Mouse (Mus musculus): Measurements from ENCODE around the gene Otud7b. TPM values are rescaled to one million over a fixed set of nuclear protein-coding genes. Genes with fewer than 3 reads are reported as not detected.

Otud7b gene
- polyA plus RNA-seq, 1 experiment from 2014 or later = 9.7 TPM

GRCm38 (mm10) chr3:96160803-96161516 lies 56.6 kb downstream of the Otud7b start:
- peak; percentile 77 for ATAC-seq (ENCODE audit: insufficient number of reproducible peaks, low FRiP score, low TSS enrichment, low read depth)
- H3K9me3 ChIP-seq (ENCODE audit: control insufficient read depth, low read length) = no peaks in the 10 kb centered on the region
- WGBS = 1% methylated on average over 12 of the region's 12 CpGs
- peak; percentile 76 for DNase-seq (ENCODE audit: low spot score)
- H3K27me3 ChIP-seq (ENCODE audit: control insufficient read depth, insufficient read depth, low read length) = no peaks in the 10 kb centered on the region
- peaks cover 12% of the 10 kb centered on the region; the same call in 1 of the 2 replicates for H3K4me1 ChIP-seq (ENCODE audit: control insufficient read depth, insufficient read depth, low read length)
- peak overlapping the region; percentile 72 for H3K27ac ChIP-seq (replicated peaks; ENCODE audit: low read depth, low read length)
- H3K4me2 ChIP-seq (ENCODE audit: low read depth, severe bottlenecking) = peak overlapping the region; percentile 73
- H3K36me3 ChIP-seq (ENCODE audit: control insufficient read depth, insufficient read depth, low read length) = 0 out of 2 replicates have a peak, but pooled peaks cover 2% of the 10 kb centered on the region
- H3K9ac ChIP-seq (ENCODE audit: low read length) = peak overlapping the region; percentile 2; the same call in 1 of the 2 replicates
- H3K4me3 ChIP-seq (ENCODE audit: low read depth, low read length) = peak overlapping the region; percentile 42

- DNase-seq (ENCODE audit: low spot score) (peak; percentile 36), ATAC-seq (ENCODE audit: insufficient number of reproducible peaks, low FRiP score, low TSS enrichment, low read depth) (no peak; the same call in 1 of the 2 replicates)
- H3K4me1 ChIP-seq (ENCODE audit: control insufficient read depth, insufficient read depth, low read length) = peaks cover 12% of the 10 kb centered on the region; the same call in 1 of the 2 replicates
- no peaks in the 10 kb centered on the region for H3K9me3 ChIP-seq (ENCODE audit: control insufficient read depth, low read length)
- H3K4me3 ChIP-seq (ENCODE audit: low read depth, low read length) = peak within 1 kb of the TSS; percentile 42
- peak within 1 kb of the TSS; percentile 73 for H3K4me2 ChIP-seq (ENCODE audit: low read depth, severe bottlenecking)
- 0 out of 2 replicates have a peak, but pooled peaks cover 2% of the 10 kb centered on the region for H3K36me3 ChIP-seq (ENCODE audit: control insufficient read depth, insufficient read depth, low read length)
- H3K27me3 ChIP-seq (ENCODE audit: control insufficient read depth, insufficient read depth, low read length) = no peaks in the 10 kb centered on the region
- H3K9ac ChIP-seq (ENCODE audit: low read length) = peak within 1 kb of the TSS; percentile 65
- H3K27ac ChIP-seq (replicated peaks; ENCODE audit: low read depth, low read length) = peak within 1 kb of the TSS; percentile 72
- 8% methylated on average over 14 of the region's 16 CpGs for WGBS
Measured at GRCm38 (mm10) chr3:96161869-96162840, 57.8 kb downstream of the Otud7b start, which contains the start of gene Mtmr11. Mtmr11 (plus strand) TSS chr3:96162004.

GRCm38 (mm10) chr3:96163040-96163439 lies 58.7 kb downstream of the Otud7b start:
- Histone ChIP-seq H3K27me3 (ENCODE audit: control insufficient read depth, insufficient read depth, low read length) (no peaks in the 10 kb centered on the region), H3K4me2 (ENCODE audit: low read depth, severe bottlenecking) (no peak overlapping the region), H3K9me3 (ENCODE audit: control insufficient read depth, low read length) (no peaks in the 10 kb centered on the region), H3K4me3 (ENCODE audit: low read depth, low read length) (no peak overlapping the region; the same call in 1 of the 2 replicates), H3K9ac (ENCODE audit: low read length) (no peak overlapping the region), H3K4me1 (ENCODE audit: control insufficient read depth, insufficient read depth, low read length) (peaks cover 12% of the 10 kb centered on the region; the same call in 1 of the 2 replicates), H3K36me3 (ENCODE audit: control insufficient read depth, insufficient read depth, low read length) (0 out of 2 replicates have a peak, but pooled peaks cover 2% of the 10 kb centered on the region), H3K27ac (replicated peaks; ENCODE audit: low read depth, low read length) (no peak overlapping the region)
- DNase-seq (ENCODE audit: low spot score) (no peak), ATAC-seq (ENCODE audit: insufficient number of reproducible peaks, low FRiP score, low TSS enrichment, low read depth) (no peak)
- 89% methylated on average over 6 of the region's 6 CpGs for WGBS

- Histone ChIP-seq H3K4me3 (ENCODE audit: low read depth, low read length) (no peak overlapping the region), H3K27me3 (ENCODE audit: control insufficient read depth, insufficient read depth, low read length) (no peaks in the 10 kb centered on the region), H3K4me1 (ENCODE audit: control insufficient read depth, insufficient read depth, low read length) (peaks cover 7% of the 10 kb centered on the region; the same call in 1 of the 2 replicates), H3K9ac (ENCODE audit: low read length) (no peak overlapping the region), H3K36me3 (ENCODE audit: control insufficient read depth, insufficient read depth, low read length) (peaks cover 6% of the 10 kb centered on the region; the same call in 1 of the 2 replicates), H3K27ac (replicated peaks; ENCODE audit: low read depth, low read length) (no peak overlapping the region), H3K4me2 (ENCODE audit: low read depth, severe bottlenecking) (no peak overlapping the region), H3K9me3 (ENCODE audit: control insufficient read depth, low read length) (no peaks in the 10 kb centered on the region)
- ATAC-seq (ENCODE audit: insufficient number of reproducible peaks, low FRiP score, low TSS enrichment, low read depth) (no peak), DNase-seq (ENCODE audit: low spot score) (no peak)
- 84% methylated on average over 12 of the region's 12 CpGs for WGBS
Measured at GRCm38 (mm10) chr3:96168466-96169158, 64.3 kb downstream of the Otud7b start.

GRCm38 (mm10) chr3:96170276-96170675 lies 65.9 kb downstream of the Otud7b start:
- peaks cover 7% of the 10 kb centered on the region; the same call in 1 of the 2 replicates for H3K4me1 ChIP-seq (ENCODE audit: control insufficient read depth, insufficient read depth, low read length)
- no peak for ATAC-seq (ENCODE audit: insufficient number of reproducible peaks, low FRiP score, low TSS enrichment, low read depth)
- H3K4me2 ChIP-seq (ENCODE audit: low read depth, severe bottlenecking) = no peak overlapping the region
- no peak overlapping the region for H3K4me3 ChIP-seq (ENCODE audit: low read depth, low read length)
- peaks cover 12% of the 10 kb centered on the region for H3K36me3 ChIP-seq (ENCODE audit: control insufficient read depth, insufficient read depth, low read length)
- H3K27me3 ChIP-seq (ENCODE audit: control insufficient read depth, insufficient read depth, low read length) = no peaks in the 10 kb centered on the region
- H3K9me3 ChIP-seq (ENCODE audit: control insufficient read depth, low read length) = no peaks in the 10 kb centered on the region
- DNase-seq (ENCODE audit: low spot score) = no peak
- no peak overlapping the region; the same call in 1 of the 2 replicates for H3K9ac ChIP-seq (ENCODE audit: low read length)
- 87% methylated on average over 4 of the region's 4 CpGs for WGBS
- H3K27ac ChIP-seq (replicated peaks; ENCODE audit: low read depth, low read length) = no peak overlapping the region

- WGBS = 72% methylated on average over 10 of the region's 10 CpGs
- Histone ChIP-seq H3K4me1 (ENCODE audit: control insufficient read depth, insufficient read depth, low read length) (peaks cover 7% of the 10 kb centered on the region; the same call in 1 of the 2 replicates), H3K4me2 (ENCODE audit: low read depth, severe bottlenecking) (peak overlapping the region; percentile 54), H3K27ac (replicated peaks; ENCODE audit: low read depth, low read length) (no peak overlapping the region), H3K4me3 (ENCODE audit: low read depth, low read length) (no peak overlapping the region), H3K9ac (ENCODE audit: low read length) (no peak overlapping the region), H3K27me3 (ENCODE audit: control insufficient read depth, insufficient read depth, low read length) (no peaks in the 10 kb centered on the region), H3K36me3 (ENCODE audit: control insufficient read depth, insufficient read depth, low read length) (peaks cover 12% of the 10 kb centered on the region), H3K9me3 (ENCODE audit: control insufficient read depth, low read length) (no peaks in the 10 kb centered on the region)
- no peak for ATAC-seq (ENCODE audit: insufficient number of reproducible peaks, low FRiP score, low TSS enrichment, low read depth)
- no peak for DNase-seq (ENCODE audit: low spot score)
Measured at GRCm38 (mm10) chr3:96170976-96171545, 66.7 kb downstream of the Otud7b start.

GRCm38 (mm10) chr3:96171583-96172196 lies 67.4 kb downstream of the Otud7b start:
- Histone ChIP-seq H3K27ac (replicated peaks; ENCODE audit: low read depth, low read length) (peak overlapping the region; percentile 95), H3K36me3 (ENCODE audit: control insufficient read depth, insufficient read depth, low read length) (peaks cover 19% of the 10 kb centered on the region), H3K9me3 (ENCODE audit: control insufficient read depth, low read length) (no peaks in the 10 kb centered on the region), H3K4me2 (ENCODE audit: low read depth, severe bottlenecking) (peak overlapping the region; percentile 54), H3K4me3 (ENCODE audit: low read depth, low read length) (peak overlapping the region; percentile 80), H3K27me3 (ENCODE audit: control insufficient read depth, insufficient read depth, low read length) (no peaks in the 10 kb centered on the region), H3K4me1 (ENCODE audit: control insufficient read depth, insufficient read depth, low read length) (peaks cover 7% of the 10 kb centered on the region; the same call in 1 of the 2 replicates), H3K9ac (ENCODE audit: low read length) (peak overlapping the region; percentile 84)
- WGBS = 24% methylated on average over 18 of the region's 18 CpGs
- ATAC-seq (ENCODE audit: insufficient number of reproducible peaks, low FRiP score, low TSS enrichment, low read depth) (no peak; the same call in 1 of the 2 replicates), DNase-seq (ENCODE audit: low spot score) (no peak)
